Mouse (Mus musculus) heart, adult 2 months (tissue): Measurements from ENCODE around the gene Gm37240.

ENCODE experiments used
- CTCF ChIP-seq: fragments of 200-600 bp; IDR thresholded peaks from 2 replicates; pipeline ENCODE4 v1.8.1; 2022; ENCODE audit warnings: antibody characterized with exemption, mild to moderate bottlenecking, moderate library complexity
- EP300 ChIP-seq: fragments of 200-500 bp; IDR thresholded peaks from 2 replicates; pipeline ENCODE4 v1.6.1; 2011; ENCODE audit warnings: low read depth, low read length, control low read depth; ENCODE audit not compliant: insufficient read depth
- POLR2A ChIP-seq: fragments of 200-500 bp; IDR thresholded peaks from 2 replicates; pipeline ENCODE4 v1.6.1; 2011; ENCODE audit warnings: mild to moderate bottlenecking, low read depth, low read length, control low read depth; ENCODE audit not compliant: insufficient read depth

- TF ChIP-seq CTCF (no peak), POLR2A (no peak), EP300 (no peak)
Observed at GRCm38 (mm10) chr3:84631586-84631985, 1255.7 kb downstream of the Gm37240 start.
